Mouse (Mus musculus) MEL (cell line): ENCODE data around the gene Bpifb5. TPM values are rescaled to one million over a fixed set of nuclear protein-coding genes. Genes with fewer than 3 reads are reported as not detected.

Source experiments
- DNase-seq: peaks from one replicate; pipeline ENCODE4 v3.0.0; 2011; ENCODE audit warnings: low read depth, low spot score
- H3K27ac ChIP-seq: 2 replicates; pipeline ENCODE4 v1.5.1; 2012; ENCODE audit warnings: low read depth, mild to moderate bottlenecking, control low read depth, low read length, moderate library complexity; ENCODE audit not compliant: control insufficient read depth
- H3K27me3 ChIP-seq, 2 experiments: fragments of 150-350 bp in 1 of 2; sonication (generic) in 1 of 2; 2 replicates each; pipeline ENCODE4 v1.6.1; 2012; ENCODE audit warnings: low read length in 2 of 2, mild to moderate bottlenecking in 2 of 2, improper control_type of control experiment in 1 of 2, moderate library complexity in 1 of 2; ENCODE audit not compliant: insufficient read depth in 2 of 2, control insufficient read depth in 1 of 2
- H3K36me3 ChIP-seq, 2 experiments: 2 replicates each; pipeline ENCODE4 v1.6.1; 2012 to 2014; ENCODE audit warnings: low read length in 2 of 2, improper control_type of control experiment in 1 of 2, inconsistent platforms in 1 of 2, mild to moderate bottlenecking in 1 of 2; ENCODE audit not compliant: insufficient read depth in 2 of 2, control insufficient read depth in 1 of 2
- H3K4me1 ChIP-seq, 2 experiments: fragments of 150-350 bp in 1 of 2; sonication (generic) in 1 of 2; 2 replicates each; pipeline ENCODE4 v1.6.1; 2012; ENCODE audit warnings: low read length in 2 of 2, improper control_type of control experiment in 1 of 2, mild to moderate bottlenecking in 1 of 2; ENCODE audit not compliant: insufficient read depth in 2 of 2, control insufficient read depth in 1 of 2
- H3K4me3 ChIP-seq, 2 experiments: fragments of 150-350 bp in 1 of 2; sonication (generic) in 1 of 2; 2 replicates each; pipeline ENCODE4 v1.5.1; 2012; ENCODE audit warnings: low read depth in 2 of 2, low read length in 2 of 2, mild to moderate bottlenecking in 2 of 2, moderate library complexity in 2 of 2, control low read depth in 1 of 2, improper control_type of control experiment in 1 of 2; ENCODE audit not compliant: control insufficient read depth in 1 of 2, insufficient read depth in 1 of 2
- H3K79me2 ChIP-seq: 2 replicates; pipeline ENCODE4 v1.6.1; 2012; ENCODE audit warnings: mild to moderate bottlenecking, low read length, moderate library complexity; ENCODE audit not compliant: control insufficient read depth, poor library complexity, insufficient read depth
- H3K9ac ChIP-seq: 2 replicates; pipeline ENCODE4 v1.6.1; 2012; ENCODE audit warnings: low read depth, mild to moderate bottlenecking, control low read depth, low read length, moderate library complexity; ENCODE audit not compliant: control insufficient read depth, poor library complexity, severe bottlenecking
- H3K9me3 ChIP-seq: fragments of 150-350 bp; sonication (generic); replicated peaks from 2 replicates; pipeline ENCODE4 v1.6.1; 2012; ENCODE audit warnings: mild to moderate bottlenecking, low read length, improper control_type of control experiment, moderate library complexity; ENCODE audit not compliant: insufficient read depth
- BHLHE40 ChIP-seq: IDR thresholded peaks from 2 replicates; pipeline ENCODE4 v1.6.1; 2012; ENCODE audit warnings: low read depth, mild to moderate bottlenecking, inconsistent platforms, low read length, improper control_type of control experiment, borderline replicate concordance
- CTCF ChIP-seq, 3 experiments: IDR thresholded peaks in 2 of 3; conservative IDR thresholded peaks in 1 of 3; 2 replicates each; pipeline ENCODE4 v1.5.1; 2011 to 2012; ENCODE audit warnings: low read length in 3 of 3, low read depth in 2 of 3, mild to moderate bottlenecking in 2 of 3, improper control_type of control experiment in 1 of 3, inconsistent platforms in 1 of 3, mixed read lengths in 1 of 3, moderate library complexity in 1 of 3; ENCODE audit not compliant: control insufficient read depth in 1 of 3, insufficient read depth in 1 of 3, poor library complexity in 1 of 3, severe bottlenecking in 1 of 3
- E2F4 ChIP-seq: IDR thresholded peaks from 2 replicates; pipeline ENCODE4 v1.6.1; 2011; ENCODE audit warnings: low read depth, low read length, improper control_type of control experiment, borderline replicate concordance
- ETS1 ChIP-seq: IDR thresholded peaks from 2 replicates; pipeline ENCODE4 v1.6.1; 2012; ENCODE audit warnings: low read depth, mild to moderate bottlenecking, inconsistent platforms, low read length, improper control_type of control experiment, moderate library complexity
- GABPA ChIP-seq: IDR thresholded peaks from 2 replicates; pipeline ENCODE4 v1.6.1; 2012; ENCODE audit warnings: low read depth, mild to moderate bottlenecking, inconsistent platforms, low read length, improper control_type of control experiment, moderate library complexity
- GATA1 ChIP-seq: IDR thresholded peaks from 2 replicates; pipeline ENCODE4 v1.6.1; 2011; ENCODE audit warnings: low read depth, low read length, improper control_type of control experiment
- HCFC1 ChIP-seq: IDR thresholded peaks from 2 replicates; pipeline ENCODE4 v1.6.1; 2012; ENCODE audit warnings: low read depth, mild to moderate bottlenecking, inconsistent platforms, low read length, improper control_type of control experiment, moderate library complexity
- KAT2A ChIP-seq: conservative IDR thresholded peaks from 2 replicates; pipeline ENCODE4 v1.6.1; 2012; ENCODE audit warnings: low read depth, low read length, improper control_type of control experiment, inconsistent platforms
- MAZ ChIP-seq: IDR thresholded peaks from 2 replicates; pipeline ENCODE4 v1.6.1; 2012; ENCODE audit warnings: low read depth, mild to moderate bottlenecking, inconsistent platforms, low read length, improper control_type of control experiment
- MYB ChIP-seq: IDR thresholded peaks from 2 replicates; pipeline ENCODE4 v1.6.1; 2011; ENCODE audit warnings: mild to moderate bottlenecking, low read depth, low read length, improper control_type of control experiment
- NRF1 ChIP-seq: IDR thresholded peaks from 2 replicates; pipeline ENCODE4 v1.6.1; 2014; ENCODE audit warnings: low read depth, mild to moderate bottlenecking, inconsistent platforms, low read length, improper control_type of control experiment, moderate library complexity; ENCODE audit not compliant: poor library complexity, insufficient read depth, severe bottlenecking
- RAD21 ChIP-seq: IDR thresholded peaks from 2 replicates; pipeline ENCODE4 v1.6.1; 2011; ENCODE audit warnings: mild to moderate bottlenecking, low read depth, low read length, improper control_type of control experiment
- RCOR1 ChIP-seq: IDR thresholded peaks from 2 replicates; pipeline ENCODE4 v1.6.1; 2012; ENCODE audit warnings: low read depth, mild to moderate bottlenecking, inconsistent platforms, low read length, improper control_type of control experiment
- SIN3A ChIP-seq: IDR thresholded peaks from 2 replicates; pipeline ENCODE4 v1.6.1; 2012; ENCODE audit warnings: low read length, improper control_type of control experiment, inconsistent platforms
- SMC3 ChIP-seq: IDR thresholded peaks from 2 replicates; pipeline ENCODE4 v1.6.1; 2011; ENCODE audit warnings: low read depth, low read length, improper control_type of control experiment
- TCF12 ChIP-seq: IDR thresholded peaks from 2 replicates; pipeline ENCODE4 v1.6.1; 2014; ENCODE audit warnings: low read depth, mild to moderate bottlenecking, inconsistent platforms, low read length, improper control_type of control experiment, moderate library complexity
- USF1 ChIP-seq: IDR thresholded peaks from 2 replicates; pipeline ENCODE4 v1.6.1; 2014; ENCODE audit warnings: low read depth, mild to moderate bottlenecking, inconsistent platforms, low read length, improper control_type of control experiment, moderate library complexity
- USF2 ChIP-seq, 2 experiments: IDR thresholded peaks; 2 replicates each; pipeline ENCODE4 v1.6.1; 2011 to 2012; ENCODE audit warnings: improper control_type of control experiment in 2 of 2, low read length in 2 of 2, borderline replicate concordance in 1 of 2, inconsistent platforms in 1 of 2, low read depth in 1 of 2, mild to moderate bottlenecking in 1 of 2; ENCODE audit not compliant: insufficient read depth in 1 of 2
- ZC3H11A ChIP-seq: IDR thresholded peaks from 2 replicates; pipeline ENCODE4 v1.6.1; 2012; ENCODE audit warnings: low read depth, mild to moderate bottlenecking, inconsistent platforms, low read length, improper control_type of control experiment
- ZKSCAN1 ChIP-seq: IDR thresholded peaks from 2 replicates; pipeline ENCODE4 v1.6.1; 2012; ENCODE audit warnings: low read depth, mild to moderate bottlenecking, inconsistent platforms, low read length, improper control_type of control experiment, moderate library complexity
- ZMIZ1 ChIP-seq: IDR thresholded peaks from 2 replicates; pipeline ENCODE4 v1.6.1; 2012; ENCODE audit warnings: low read depth, mild to moderate bottlenecking, inconsistent platforms, low read length, improper control_type of control experiment, moderate library complexity
- polyA plus RNA-seq, 2 experiments: library from polyadenylated mRNA; stranded (reverse) in 1 of 2; unstranded in 1 of 2; fragments of >175 nt in 1 of 2; fragments of >200 nt in 1 of 2; gene quantifications; 2 replicates each; pipeline versions ENCODE4 v1.2.1 to v1.2.4; 2012; ENCODE audit warnings: low replicate concordance in 2 of 2, low read depth in 1 of 2; ENCODE audit not compliant: insufficient read length in 2 of 2, insufficient read depth in 1 of 2, missing spikeins in 1 of 2
- total RNA-seq: library from RNA; depleted of rRNA; stranded (reverse); fragments of 300-350 nt; gene quantifications from 2 replicates; pipeline ENCODE4 v1.2.3, GENCODE M21; 2012

Bpifb5 gene
- total and polyA plus RNA-seq, 3 experiments, result not detected

DNA sequence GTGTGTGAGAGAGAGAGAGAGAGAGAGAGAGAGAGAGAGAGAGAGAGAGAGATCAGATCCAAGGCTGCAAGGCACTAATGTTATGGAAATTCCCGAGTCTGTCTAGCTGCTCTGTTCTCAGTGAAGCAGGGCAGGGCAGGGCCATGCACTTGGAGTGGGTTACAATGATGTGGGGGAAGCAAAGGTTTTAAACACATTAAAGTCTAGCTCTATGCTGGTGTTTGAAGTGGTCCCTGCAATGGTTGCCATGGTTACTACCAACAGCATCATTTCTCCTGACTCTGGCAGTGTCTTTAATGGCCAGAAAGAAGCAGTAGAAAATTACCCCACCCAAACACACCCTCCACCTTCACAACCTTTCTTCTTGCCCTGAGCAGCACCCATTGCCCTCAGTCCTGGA, 12.4 kb upstream of the Bpifb5 start (continued):
- TF ChIP-seq SIN3A, result no peak

DNA sequence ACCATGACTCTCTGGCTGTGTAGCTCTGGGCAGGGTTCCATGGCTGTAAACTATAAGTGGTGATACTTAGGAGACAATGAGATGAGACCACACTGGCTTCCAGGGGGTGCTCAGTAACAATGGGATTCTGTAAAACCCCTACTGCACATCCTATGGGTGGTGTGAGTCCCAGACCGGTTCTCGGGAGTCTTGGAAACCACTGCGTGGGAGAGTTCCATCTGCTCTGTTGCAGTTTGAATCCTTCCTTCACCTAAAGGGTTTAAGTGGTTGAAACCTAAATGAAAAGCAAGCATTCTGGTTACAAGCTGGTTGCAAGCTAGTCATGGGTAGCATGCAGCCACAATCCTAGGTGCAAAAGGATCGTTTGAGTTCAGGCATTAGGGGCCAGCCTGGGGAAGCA, 11.7 kb upstream of the Bpifb5 start:
- Histone ChIP-seq H3K36me3 (no peaks in the 10 kb centered on the region), H3K9ac (no peak overlapping the region), H3K27ac (no peak overlapping the region), H3K9me3 (no peaks in the 10 kb centered on the region), H3K4me1 (no peaks in the 10 kb centered on the region), H3K79me2 (no peaks in the 10 kb centered on the region), H3K27me3 (no peaks in the 10 kb centered on the region), H3K4me3 (no peak overlapping the region)
- no peak for DNase-seq
- TF ChIP-seq GATA1 (no peak), MYB (no peak), MAZ (no peak), NRF1 (no peak), ZMIZ1 (no peak), ZC3H11A (no peak), ZKSCAN1 (no peak), TCF12 (no peak)

DNA sequence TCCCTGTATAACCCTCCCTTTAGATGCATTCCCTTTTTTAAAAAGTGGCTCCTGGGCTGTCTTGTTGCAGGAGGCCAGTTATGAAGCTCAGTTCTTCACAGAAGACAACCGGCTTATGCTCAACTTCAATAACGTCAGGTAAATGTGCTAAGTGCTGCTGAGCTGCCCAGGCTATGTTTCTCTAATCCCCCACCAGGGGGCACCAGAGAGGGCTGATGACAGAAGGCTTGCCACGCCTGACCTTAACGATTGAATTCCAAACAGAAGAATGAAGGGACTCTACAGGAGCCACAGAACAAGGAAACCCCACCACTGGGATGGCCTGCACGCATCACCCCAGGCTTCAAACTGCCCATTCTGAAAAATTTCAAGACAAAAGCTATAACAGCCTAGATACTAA, 8.4 kb upstream of the Bpifb5 start:
- Histone ChIP-seq H3K27me3 (no peaks in the 10 kb centered on the region), H3K27ac (no peak overlapping the region), H3K9ac (no peak overlapping the region), H3K79me2 (no peaks in the 10 kb centered on the region), H3K4me1 (no peaks in the 10 kb centered on the region), H3K4me3 (no peak overlapping the region), H3K9me3 (no peaks in the 10 kb centered on the region), H3K36me3 (no peaks in the 10 kb centered on the region)
- TF ChIP-seq RCOR1 (no peak), GATA1 (no peak), SMC3 (peak; percentile 70), RAD21 (peak; percentile 34), CTCF (IDR thresholded peaks at IDR 0.05 in 2 of 3, conservative IDR thresholded peaks at IDR 0.05 in 1 of 3; ENCODE audit: control insufficient read depth in 1 of 3, insufficient read depth in 1 of 3, low read depth in 2 of 3, low read length in 3 of 3, poor library complexity in 1 of 3, severe bottlenecking in 1 of 3) (peak; percentile 70 to 84 (median 71))
- peak; percentile 60 for DNase-seq

DNA sequence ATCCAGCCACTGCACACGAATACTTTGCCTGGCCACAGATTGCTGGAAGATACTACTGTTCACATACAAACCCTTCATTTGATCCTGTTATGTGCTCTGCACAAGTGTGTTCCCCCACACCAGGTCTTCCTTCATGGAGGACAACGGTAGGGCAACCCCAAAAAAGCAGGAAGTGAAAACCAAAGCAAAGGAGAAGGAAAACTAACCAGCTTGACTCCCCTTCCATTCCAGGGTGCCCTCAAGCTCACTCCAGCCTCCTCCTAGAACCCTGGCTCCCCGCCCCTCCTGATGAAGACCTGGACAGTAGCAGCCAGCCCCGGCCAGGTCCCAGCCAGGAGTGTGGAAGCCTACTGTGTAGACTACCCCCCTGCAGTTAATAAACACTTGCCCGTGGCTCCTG, 3.6 kb upstream of the Bpifb5 start:
- no peak for DNase-seq
- H3K79me2 ChIP-seq, result no peaks in the 10 kb centered on the region
- no peak overlapping the region for H3K4me3 ChIP-seq

More for the DNA sequence above, 3.6 kb upstream of the Bpifb5 start:
- Histone ChIP-seq H3K9ac (no peak overlapping the region), H3K36me3 (no peaks in the 10 kb centered on the region), H3K27me3 (no peaks in the 10 kb centered on the region), H3K4me1 (no peaks in the 10 kb centered on the region), H3K27ac (no peak overlapping the region), H3K9me3 (no peaks in the 10 kb centered on the region)
- TF ChIP-seq USF2 (IDR thresholded peaks at IDR 0.05; ENCODE audit: borderline replicate concordance in 1 of 2, insufficient read depth in 1 of 2, low read depth in 1 of 2, low read length in 2 of 2), result no peak
- TF ChIP-seq BHLHE40, result no peak
- no peak for TF ChIP-seq TCF12
- TF ChIP-seq MAZ, result no peak
- no peak for TF ChIP-seq ZMIZ1
- no peak for TF ChIP-seq SIN3A
- TF ChIP-seq KAT2A, result no peak
- TF ChIP-seq USF1, result no peak
- TF ChIP-seq E2F4, result no peak
- no peak for TF ChIP-seq NRF1
- TF ChIP-seq ZKSCAN1, result no peak
- TF ChIP-seq HCFC1, result no peak
- no peak for TF ChIP-seq RAD21
- TF ChIP-seq ZC3H11A, result no peak
- TF ChIP-seq CTCF (IDR thresholded peaks at IDR 0.05 in 2 of 3, conservative IDR thresholded peaks at IDR 0.05 in 1 of 3; ENCODE audit: control insufficient read depth in 1 of 3, insufficient read depth in 1 of 3, low read depth in 2 of 3, low read length in 3 of 3, poor library complexity in 1 of 3, severe bottlenecking in 1 of 3), result no peak
- no peak for TF ChIP-seq ETS1
- TF ChIP-seq GABPA, result no peak
